Mouse (Mus musculus) G1E (cell line): Measurements from ENCODE around the gene Bex2.

ENCODE experiments used
- CTCF ChIP-seq: IDR thresholded peaks from 2 replicates; pipeline ENCODE4 v1.5.1; 2012; ENCODE audit warnings: low read depth, low read length, inconsistent platforms, mixed read lengths
- GATA1 ChIP-seq: IDR thresholded peaks from 2 replicates; pipeline ENCODE4 v1.6.1; 2012; ENCODE audit warnings: borderline replicate concordance, low read length, inconsistent platforms, mixed read lengths
- POLR2AphosphoS5 ChIP-seq: IDR thresholded peaks from 2 replicates; pipeline ENCODE4 v1.6.1; 2012; ENCODE audit warnings: low read depth, low read length, inconsistent platforms; ENCODE audit not compliant: insufficient replicate concordance
- TAL1 ChIP-seq: conservative IDR thresholded peaks from 2 replicates; pipeline ENCODE4 v1.6.1; 2012; ENCODE audit warnings: low read depth, low read length, inconsistent platforms, mixed read lengths

DNA sequence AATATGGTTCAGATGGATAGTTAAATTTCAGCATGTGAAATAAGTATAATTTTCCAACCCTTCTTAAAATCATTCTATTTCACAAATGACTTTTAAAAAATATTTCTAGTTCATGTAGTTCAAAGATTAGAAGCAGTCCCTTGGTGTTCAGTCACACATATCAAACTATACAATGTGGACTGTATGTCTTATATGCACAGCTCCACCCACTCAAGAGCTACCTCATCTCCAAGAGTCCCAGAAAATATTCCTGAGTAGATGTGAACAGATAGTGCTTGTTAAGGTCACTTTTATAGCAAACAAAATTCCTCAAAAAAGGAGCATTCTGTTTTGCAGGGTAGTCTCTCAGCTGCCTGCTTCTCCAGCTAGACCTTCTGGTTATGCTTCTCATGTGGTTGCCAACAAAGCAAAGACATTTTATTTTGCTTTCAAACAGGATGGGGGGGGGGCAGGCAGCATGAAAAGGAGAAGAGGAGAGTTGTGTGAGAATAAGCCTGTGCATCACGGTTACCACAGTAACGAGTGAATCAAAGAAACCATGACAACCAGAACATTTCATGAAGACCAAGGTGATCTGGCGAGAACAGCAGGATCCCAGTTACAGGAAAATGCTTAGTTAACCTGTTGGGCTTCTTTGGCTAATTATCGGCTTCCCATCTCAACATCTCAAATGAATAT, 36.1 kb upstream of the Bex2 start:
- TF ChIP-seq CTCF, result no peak
- no peak for TF ChIP-seq TAL1
- no peak for TF ChIP-seq POLR2AphosphoS5
- no peak for TF ChIP-seq GATA1
